Mouse (Mus musculus) CH12.LX (cell line): ENCODE results near the gene Rpl7l1.

ENCODE experiments used
- CTCF ChIP-seq, 2 experiments: IDR thresholded peaks in 1 of 2; conservative IDR thresholded peaks in 1 of 2; 2 replicates each; pipeline ENCODE4 v1.5.1; 2011 to 2012; ENCODE audit warnings: low read depth in 2 of 2, low read length in 2 of 2, improper control_type of control experiment in 1 of 2, inconsistent platforms in 1 of 2, mild to moderate bottlenecking in 1 of 2, moderate library complexity in 1 of 2
- ELF1 ChIP-seq: IDR thresholded peaks from 2 replicates; pipeline ENCODE4 v1.6.1; 2014; ENCODE audit warnings: low read depth, mild to moderate bottlenecking, inconsistent platforms, low read length, improper control_type of control experiment
- EP300 ChIP-seq: IDR thresholded peaks from 2 replicates; pipeline ENCODE4 v1.6.1; 2011; ENCODE audit warnings: low read length, improper control_type of control experiment
- HCFC1 ChIP-seq: IDR thresholded peaks from 2 replicates; pipeline ENCODE4 v1.6.1; 2012; ENCODE audit warnings: low read depth, mild to moderate bottlenecking, inconsistent platforms, low read length, improper control_type of control experiment
- JUND ChIP-seq: conservative IDR thresholded peaks from 2 replicates; pipeline ENCODE4 v1.6.1; 2011; ENCODE audit warnings: low read depth, low read length, improper control_type of control experiment
- KAT2A ChIP-seq: IDR thresholded peaks from 2 replicates; pipeline ENCODE4 v1.6.1; 2012; ENCODE audit warnings: low read length, improper control_type of control experiment, inconsistent platforms; ENCODE audit not compliant: insufficient replicate concordance
- MAX ChIP-seq: IDR thresholded peaks from 2 replicates; pipeline ENCODE4 v1.6.1; 2011; ENCODE audit warnings: low read length, improper control_type of control experiment
- POLR2A ChIP-seq: IDR thresholded peaks from 2 replicates; pipeline ENCODE4 v1.6.1; 2011; ENCODE audit warnings: low read depth, mild to moderate bottlenecking, improper control_type of control experiment, low read length
- TBP ChIP-seq: conservative IDR thresholded peaks from 2 replicates; pipeline ENCODE4 v1.6.1; 2011; ENCODE audit warnings: low read depth, low read length, improper control_type of control experiment
- USF2 ChIP-seq: conservative IDR thresholded peaks from 2 replicates; pipeline ENCODE4 v1.6.1; 2011; ENCODE audit warnings: low read depth, low read length, improper control_type of control experiment

- TF ChIP-seq EP300 = no peak
- TF ChIP-seq HCFC1 = no peak
- TF ChIP-seq MAX = no peak
- TF ChIP-seq CTCF (conservative IDR thresholded peaks at IDR 0.05 in 1 of 2, IDR thresholded peaks at IDR 0.05 in 1 of 2; ENCODE audit: low read depth in 2 of 2, low read length in 2 of 2) = no peak
- TF ChIP-seq TBP = no peak
- TF ChIP-seq KAT2A = no peak
- TF ChIP-seq POLR2A = no peak
- TF ChIP-seq ELF1 = no peak
- no peak for TF ChIP-seq USF2
- no peak for TF ChIP-seq JUND
Measured at GRCm38 (mm10) chr17:46758753-46759152, 23.7 kb downstream of the Rpl7l1 start.
